Mouse (Mus musculus): ENCODE measurements around the gene Dnmt1. TPM values are rescaled to one million over a fixed set of nuclear protein-coding genes. Genes with fewer than 3 reads are reported as not detected.

Dnmt1 gene
- polyA plus RNA-seq, 1 experiment: 45.0 TPM

GRCm38 (mm10) chr9:20879097-20879792, 80.4 kb downstream of the Dnmt1 start, which contains the start of gene Angptl6:
TSS of gene Angptl6 (minus strand) at chr9:20879727.
- Histone ChIP-seq H3K27ac (ENCODE audit: insufficient read depth, low read length) (peak within 1 kb of the TSS; percentile 83), H3K4me1 (ENCODE audit: control insufficient read depth, insufficient read depth, low read length) (0 out of 2 replicates have a peak, but pooled peaks cover 2% of the 10 kb centered on the region), H3K27me3 (ENCODE audit: control insufficient read depth, insufficient read depth, low read length) (no peaks in the 10 kb centered on the region), H3K4me3 (replicated peaks; ENCODE audit: insufficient read depth, low read depth, low read length) (peak within 1 kb of the TSS; percentile 60)
- 91% methylated on average over 13 of the region's 13 CpGs for WGBS
- DNase-seq: peak in 1 of 2 experiments; percentile 20
- TF ChIP-seq CTCF (IDR thresholded peaks at IDR 0.05; ENCODE audit: borderline replicate concordance, insufficient read depth, low read depth, low read length) (no peak), POLR2A (IDR thresholded peaks at IDR 0.05; ENCODE audit: borderline replicate concordance, insufficient read depth, low read length) (no peak)

- Histone ChIP-seq H3K27me3 (ENCODE audit: control insufficient read depth, insufficient read depth, low read length) (no peaks in the 10 kb centered on the region), H3K4me1 (ENCODE audit: control insufficient read depth, insufficient read depth, low read length) (0 out of 2 replicates have a peak, but pooled peaks cover 2% of the 10 kb centered on the region), H3K4me3 (replicated peaks; ENCODE audit: insufficient read depth, low read depth, low read length) (peak overlapping the region; percentile 60), H3K27ac (ENCODE audit: insufficient read depth, low read length) (peak overlapping the region; percentile 83)
- TF ChIP-seq CTCF (IDR thresholded peaks at IDR 0.05; ENCODE audit: borderline replicate concordance, insufficient read depth, low read depth, low read length): no peak
- no peak for TF ChIP-seq POLR2A (IDR thresholded peaks at IDR 0.05; ENCODE audit: borderline replicate concordance, insufficient read depth, low read length)
- no peak for DNase-seq
- 12% methylated on average over 10 of the region's 10 CpGs for WGBS
Measured at GRCm38 (mm10) chr9:20878710-20879065, 81.0 kb downstream of the Dnmt1 start.

GRCm38 (mm10) chr9:20878041-20878709, 81.5 kb downstream of the Dnmt1 start:
- peak; percentile 96 for TF ChIP-seq POLR2A (IDR thresholded peaks at IDR 0.05; ENCODE audit: borderline replicate concordance, insufficient read depth, low read length)
- TF ChIP-seq CTCF (IDR thresholded peaks at IDR 0.05; ENCODE audit: borderline replicate concordance, insufficient read depth, low read depth, low read length): peak; percentile 67; the same call in 1 of the 2 replicates
- Histone ChIP-seq H3K4me3 (replicated peaks; ENCODE audit: insufficient read depth, low read depth, low read length) (peak overlapping the region; percentile 60), H3K4me1 (ENCODE audit: control insufficient read depth, insufficient read depth, low read length) (0 out of 2 replicates have a peak, but pooled peaks cover 2% of the 10 kb centered on the region), H3K27ac (ENCODE audit: insufficient read depth, low read length) (peak overlapping the region; percentile 83), H3K27me3 (ENCODE audit: control insufficient read depth, insufficient read depth, low read length) (no peaks in the 10 kb centered on the region)
- DNase-seq: peak; percentile 99
- under 1% methylated on average over 69 of the region's 69 CpGs for WGBS

- WGBS: 32% methylated on average over 14 of the region's 14 CpGs
- H3K27ac ChIP-seq (ENCODE audit: insufficient read depth, low read length): no peak overlapping the region
- 0 out of 2 replicates have a peak, but pooled peaks cover 2% of the 10 kb centered on the region for H3K4me1 ChIP-seq (ENCODE audit: control insufficient read depth, insufficient read depth, low read length)
- no peaks in the 10 kb centered on the region for H3K27me3 ChIP-seq (ENCODE audit: control insufficient read depth, insufficient read depth, low read length)
- peak overlapping the region; percentile 51 for H3K4me3 ChIP-seq (replicated peaks; ENCODE audit: insufficient read depth, low read depth, low read length)
- TF ChIP-seq POLR2A (IDR thresholded peaks at IDR 0.05; ENCODE audit: borderline replicate concordance, insufficient read depth, low read length): no peak
- no peak for TF ChIP-seq CTCF (IDR thresholded peaks at IDR 0.05; ENCODE audit: borderline replicate concordance, insufficient read depth, low read depth, low read length)
- no peak for DNase-seq
Measured at GRCm38 (mm10) chr9:20877118-20878040, 82.3 kb downstream of the Dnmt1 start.

GRCm38 (mm10) chr9:20876318-20877117, 83.2 kb downstream of the Dnmt1 start:
- no peak overlapping the region for H3K4me3 ChIP-seq (replicated peaks; ENCODE audit: insufficient read depth, low read depth, low read length)
- 58% methylated on average over 8 of the region's 9 CpGs for WGBS
- peak in 1 of 2 experiments; percentile 34 for DNase-seq
- H3K4me1 ChIP-seq (ENCODE audit: control insufficient read depth, insufficient read depth, low read length): 0 out of 2 replicates have a peak, but pooled peaks cover 2% of the 10 kb centered on the region
- H3K27ac ChIP-seq (ENCODE audit: insufficient read depth, low read length): no peak overlapping the region
- no peaks in the 10 kb centered on the region for H3K27me3 ChIP-seq (ENCODE audit: control insufficient read depth, insufficient read depth, low read length)
- TF ChIP-seq CTCF (IDR thresholded peaks at IDR 0.05; ENCODE audit: borderline replicate concordance, insufficient read depth, low read depth, low read length) (no peak), POLR2A (IDR thresholded peaks at IDR 0.05; ENCODE audit: borderline replicate concordance, insufficient read depth, low read length) (no peak)

GRCm38 (mm10) chr9:20875021-20875790, 84.5 kb downstream of the Dnmt1 start:
- 0 out of 2 replicates have a peak, but pooled peaks cover 2% of the 10 kb centered on the region for H3K4me1 ChIP-seq (ENCODE audit: control insufficient read depth, insufficient read depth, low read length)
- 57% methylated on average over 23 of the region's 23 CpGs for WGBS
- TF ChIP-seq POLR2A (IDR thresholded peaks at IDR 0.05; ENCODE audit: borderline replicate concordance, insufficient read depth, low read length): no peak
- no peak for TF ChIP-seq CTCF (IDR thresholded peaks at IDR 0.05; ENCODE audit: borderline replicate concordance, insufficient read depth, low read depth, low read length)
- H3K27me3 ChIP-seq (ENCODE audit: control insufficient read depth, insufficient read depth, low read length): no peaks in the 10 kb centered on the region
- H3K4me3 ChIP-seq (replicated peaks; ENCODE audit: insufficient read depth, low read depth, low read length): no peak overlapping the region
- no peak overlapping the region for H3K27ac ChIP-seq (ENCODE audit: insufficient read depth, low read length)
- DNase-seq: peak in 1 of 2 experiments; percentile 23

Data from cerebellum, adult 2 months (tissue).